22 mouse cellular contexts compared by ENCODE assay signal in the genomic region with DNA sequence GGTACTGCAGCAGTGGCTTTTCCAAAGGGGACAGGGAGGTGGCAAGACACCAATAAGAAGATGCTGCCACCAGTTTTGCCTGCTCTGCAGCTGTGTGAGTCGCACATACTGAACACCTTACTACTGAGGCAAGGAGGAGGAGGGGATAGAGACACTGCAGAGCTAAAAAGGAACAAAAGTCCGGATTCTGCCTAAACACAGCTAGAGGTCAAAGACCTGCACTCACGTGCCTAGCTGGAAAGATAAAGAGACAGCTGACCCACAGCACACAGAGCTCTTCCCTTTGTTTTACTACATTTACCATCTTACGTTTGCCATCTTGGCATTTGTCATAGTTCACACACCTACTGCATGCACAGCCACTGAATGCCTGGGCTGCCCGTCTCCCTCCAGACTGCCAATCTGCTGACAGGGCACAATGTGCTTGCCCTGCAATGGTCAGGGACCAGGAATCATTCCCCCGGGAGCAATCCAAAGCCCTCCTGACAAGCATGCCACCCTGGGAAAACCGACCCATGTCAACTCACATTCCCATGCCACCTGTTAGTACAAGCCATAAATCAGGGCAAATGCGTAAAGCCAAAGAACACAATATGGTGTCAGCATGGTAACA. TPM values are rescaled to one million over a fixed set of nuclear protein-coding genes. Genes with fewer than 3 reads are reported as not detected.
A peak's percentile ranks its signal among the peaks of the same experiment; 100 is the strongest.
DNase-seq lines count a peak whose midpoint lies in the region; ATAC-seq and TF ChIP-seq lines count a peak whose summit lies in the region.
"Had no signal": no experiment of that assay in that cellular context is flagged by ENCODE, and none has a peak within 500 bp of the region (broad histone marks: within the 10 kb centered on the region; RNA-seq: fewer than 3 reads in every experiment).

No protein-coding gene starts in this region.

- 66% methylated on average over 8 of the region's 8 CpGs for whole genome bisulfite sequencing in kidney, embryonic 16.5 days
- 90% methylated on average over 8 of the region's 8 CpGs for WGBS in bone marrow, adult 2 months
- 72% methylated on average over 8 of the region's 8 CpGs for WGBS in liver, embryonic 15.5 days (ENCODE audit: insufficient replicate concordance)

- TF ChIP-seq POLR2A in bone marrow, adult 2 months (IDR thresholded peaks at IDR 0.05; ENCODE audit: borderline replicate concordance, control insufficient read depth, low read depth, low read length), result no peak

- no peak overlapping the region for H3K4me3 ChIP-seq in kidney, embryonic 16.5 days (ENCODE audit: low read length)
- H3K4me3 ChIP-seq in bone marrow, adult 2 months (replicated peaks; ENCODE audit: control insufficient read depth, low read depth, low read length), result no peak overlapping the region
- no peak overlapping the region for H3K4me3 ChIP-seq in liver, embryonic 15.5 days (replicated peaks)
- H3K4me3 ChIP-seq: hindbrain, embryonic 10.5 days; limb, embryonic 13.5 days; midbrain, embryonic 10.5 days had no signal

- H3K4me1 ChIP-seq in kidney, embryonic 16.5 days (ENCODE audit: insufficient read depth, low read length), result no peaks in the 10 kb centered on the region
- H3K4me1 ChIP-seq in bone marrow, adult 2 months (ENCODE audit: control insufficient read depth, insufficient read depth, low read length), result no peaks in the 10 kb centered on the region; the same call in 1 of the 2 replicates
- peaks cover 32% of the 10 kb centered on the region for H3K4me1 ChIP-seq in liver, embryonic 15.5 days (replicated peaks)
- H3K4me1 ChIP-seq: hindbrain, embryonic 10.5 days; limb, embryonic 13.5 days; midbrain, embryonic 10.5 days had no signal

- H3K9me3 ChIP-seq in kidney, embryonic 16.5 days (ENCODE audit: low read length), result no peaks in the 10 kb centered on the region
- H3K9me3 ChIP-seq in liver, embryonic 15.5 days (replicated peaks), result no peaks in the 10 kb centered on the region
- H3K9me3 ChIP-seq: hindbrain, embryonic 10.5 days; limb, embryonic 13.5 days; midbrain, embryonic 10.5 days had no signal

- no peaks in the 10 kb centered on the region for H3K27me3 ChIP-seq in kidney, embryonic 16.5 days (ENCODE audit: insufficient read depth, low read length)
- H3K27me3 ChIP-seq in liver, embryonic 15.5 days, result no peaks in the 10 kb centered on the region
- H3K27me3 ChIP-seq: limb, embryonic 13.5 days had no signal

- H3K36me3 ChIP-seq in kidney, embryonic 16.5 days (ENCODE audit: insufficient read depth, low read length), result no peaks in the 10 kb centered on the region
- 0 out of 2 replicates have a peak, but pooled peaks cover 11% of the 10 kb centered on the region for H3K36me3 ChIP-seq in liver, embryonic 15.5 days (replicated peaks)
- H3K36me3 ChIP-seq: midbrain, embryonic 10.5 days had no signal

- no peak for ATAC-seq in kidney, embryonic 16.5 days (ENCODE audit: low FRiP score, low TSS enrichment)
- peak; percentile 64 for ATAC-seq in liver, embryonic 15.5 days (ENCODE audit: insufficient read depth)
- ATAC-seq: activated CD4-positive, CD25-positive, alpha-beta regulatory T cell, adult 4 months; forebrain, postnatal 0 days; hindbrain, postnatal 0 days had no signal

- TF ChIP-seq CTCF in bone marrow, adult 2 months (IDR thresholded peaks at IDR 0.05; ENCODE audit: control insufficient read depth, insufficient read depth, low read length), result no peak

- peak; percentile 12 for DNase-seq in adrenal gland, adult 2 months
- no peak for DNase-seq in adrenal gland, adult 8-10 months
- DNase-seq in kidney, adult 11 months, result peak; percentile 17
- no peak for DNase-seq in layer of hippocampus, postnatal 36 days
- no peak for DNase-seq in adipocyte (ENCODE audit: low spot score)
- DNase-seq: adrenal gland, postnatal 36 days; cerebellum, adult 18-20 months; cerebellum, postnatal 25 days; embryo, embryonic 11 days; forebrain, postnatal 0 days; retina, postnatal 1 day; right cerebral cortex, postnatal 4 days had no signal

- H3K9ac ChIP-seq in kidney, embryonic 16.5 days (replicated peaks; ENCODE audit: low read length), result no peak overlapping the region
- no peak overlapping the region for H3K9ac ChIP-seq in liver, embryonic 15.5 days
- H3K9ac ChIP-seq: forebrain, postnatal 0 days; limb, embryonic 13.5 days had no signal

- no peak overlapping the region for H3K4me2 ChIP-seq in kidney, embryonic 16.5 days (replicated peaks; ENCODE audit: low read depth, low read length)
- no peak overlapping the region for H3K4me2 ChIP-seq in liver, embryonic 15.5 days
- H3K4me2 ChIP-seq: limb, embryonic 13.5 days had no signal

- H3K27ac ChIP-seq in kidney, embryonic 16.5 days (ENCODE audit: low read length), result no peak overlapping the region
- H3K27ac ChIP-seq in bone marrow, adult 2 months (ENCODE audit: control insufficient read depth, insufficient read depth, low read depth, low read length, poor library complexity), result peak overlapping the region; percentile 10; the same call in 1 of the 2 replicates
- no peak overlapping the region for H3K27ac ChIP-seq in liver, embryonic 15.5 days (replicated peaks)
- H3K27ac ChIP-seq: hindbrain, embryonic 10.5 days; hindbrain, postnatal 0 days; limb, embryonic 13.5 days; macrophage; midbrain, embryonic 10.5 days; stomach, postnatal 0 days had no signal

RNA-seq across cellular contexts. Expression of gene Abcc5, which starts 14.1 kb away (rescaled TPM):
- 10 to 100 TPM; 62.3 to 66.4 TPM for total RNA-seq in adrenal gland, adult 2 months (2021)
- 51.2 and 52.3 TPM in 2 replicates for polyA plus RNA-seq in adrenal gland, adult 2 months (2012; rRNA removed)
- total RNA-seq in adrenal gland, adult 8-10 months (2022), result 100 to 1,000 TPM in 2 of 4 experiments, 10 to 100 TPM in 2; 74.2 to 148 (median 106) TPM
- polyA plus RNA-seq in kidney, embryonic 16.5 days (2015; fragmentation: Nextera tagmentation; extraction: Ambion mirVana), result 66.9 and 68.1 TPM in 2 replicates
- 32.1 and 71.4 TPM in 2 replicates for polyA plus RNA-seq in bone marrow, adult 2 months (2011; ENCODE audit: insufficient read depth, insufficient read length, low replicate concordance, missing spikeins)
- 17.2 and 18.5 TPM in 2 replicates for polyA plus RNA-seq in liver, embryonic 15.5 days (2015; fragmentation: Nextera tagmentation; extraction: Ambion mirVana)
- total RNA-seq in layer of hippocampus, postnatal 36 days (2021), result 100 to 1,000 TPM; 237 to 252 TPM

Comparison
In these comparisons a context has a peak if more than half of its experiments do, and no peak if none do; other contexts are left out.
1. DNase-seq: peak in adrenal gland, adult 2 months (single experiment) and kidney, adult 11 months (single experiment); none in adrenal gland, adult 8-10 months (single experiment), layer of hippocampus, postnatal 36 days (0 of 2) and adipocyte (single experiment).